Mouse (Mus musculus) T-helper 1 cell (primary cell): ENCODE data around the gene 1700125H20Rik.

ENCODE experiments used
- in situ Hi-C: fragments of 300-600 bp; cut with MboI, MseI; formaldehyde crosslinking; loops from one replicate; pipeline ENCODE4 v1.15.1; 2025; ENCODE audit warnings: high pct_unique_total_duplicates

The 1700125H20Rik gene

DNA sequence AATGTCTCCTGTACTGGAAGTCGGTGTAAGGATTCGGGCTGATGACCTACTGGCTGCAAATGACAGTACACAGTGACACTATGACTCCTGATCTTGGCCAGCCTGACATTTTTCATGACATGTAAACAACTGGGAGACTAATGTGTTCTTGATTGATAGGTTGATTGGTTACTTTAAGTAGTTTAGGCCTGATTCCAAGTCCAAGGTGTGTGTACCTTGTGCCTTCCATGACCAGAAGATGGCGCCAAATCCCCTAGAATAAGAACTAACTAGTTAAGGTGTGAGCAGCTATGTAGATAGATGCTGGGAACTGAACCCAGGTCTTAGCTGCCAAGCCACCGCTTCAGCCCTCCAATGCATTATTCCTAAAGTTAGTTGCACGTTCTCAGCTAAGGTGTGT, 13.9 kb downstream of the 1700125H20Rik start:
- in situ Hi-C loops = no loop called here

DNA sequence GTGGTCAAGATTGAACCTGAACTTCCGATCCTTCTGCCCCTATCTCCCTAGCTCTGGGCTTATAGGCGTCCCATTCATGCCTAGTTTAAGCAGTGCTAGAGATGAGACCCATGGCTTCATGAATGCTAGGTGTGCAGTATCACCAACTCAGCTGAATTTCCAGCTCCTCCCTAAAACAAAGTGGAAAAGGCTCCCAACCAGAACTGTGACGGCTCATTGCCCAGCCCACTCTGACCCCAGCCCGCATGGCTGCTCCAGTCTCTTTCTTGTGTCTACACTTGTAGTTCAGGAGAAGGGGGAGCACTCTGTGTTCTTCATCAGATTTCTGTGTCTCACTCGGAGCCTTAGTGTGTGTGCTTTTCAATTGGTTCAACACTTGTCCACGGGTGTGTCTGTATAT, 14.6 kb downstream of the 1700125H20Rik start:
- in situ Hi-C loops = no loop called here

DNA sequence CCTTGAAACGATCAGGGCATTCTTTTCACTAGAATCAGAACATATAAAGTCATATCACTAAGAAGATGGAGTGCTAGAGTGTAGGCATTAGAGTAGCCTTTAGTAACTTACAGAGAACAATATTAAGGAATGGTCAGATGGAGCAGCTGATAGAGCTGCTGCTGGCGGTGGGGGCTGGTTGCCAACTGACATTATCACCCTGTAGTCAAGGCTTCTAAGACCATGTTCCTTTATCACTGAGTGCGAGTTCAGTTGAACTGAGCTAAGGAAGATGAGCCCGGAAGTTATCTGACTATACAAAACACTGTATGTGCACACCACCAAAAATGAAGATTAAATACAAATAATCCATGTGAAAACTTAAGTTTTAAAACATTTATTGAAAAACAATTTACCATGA, 18.9 kb downstream of the 1700125H20Rik start:
- in situ Hi-C loops = no loop called here

GRCm38 (mm10) chr11:85190741-85191140, 20.5 kb downstream of the 1700125H20Rik start:
- in situ Hi-C loops = no loop called here

DNA sequence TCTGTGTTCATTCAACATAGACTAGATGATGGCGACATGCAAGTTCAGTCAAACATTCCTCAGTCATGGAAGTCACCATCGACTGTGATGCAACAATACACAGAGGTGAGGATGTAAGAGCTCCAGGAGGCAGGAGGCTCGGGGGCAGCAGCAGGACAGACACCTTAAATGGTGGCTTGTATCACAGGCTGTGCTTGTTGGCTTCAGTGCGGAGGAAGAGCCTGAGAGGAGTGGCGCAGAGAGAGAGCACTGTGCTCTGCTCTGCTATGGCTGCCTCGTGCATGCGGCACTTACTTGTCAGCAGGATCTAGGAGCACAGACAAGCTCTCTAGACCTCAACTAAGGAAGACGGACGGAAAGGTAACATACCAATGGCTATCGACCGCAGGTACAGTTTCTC, 24.0 kb downstream of the 1700125H20Rik start:
- in situ Hi-C loops = no loop called here

DNA sequence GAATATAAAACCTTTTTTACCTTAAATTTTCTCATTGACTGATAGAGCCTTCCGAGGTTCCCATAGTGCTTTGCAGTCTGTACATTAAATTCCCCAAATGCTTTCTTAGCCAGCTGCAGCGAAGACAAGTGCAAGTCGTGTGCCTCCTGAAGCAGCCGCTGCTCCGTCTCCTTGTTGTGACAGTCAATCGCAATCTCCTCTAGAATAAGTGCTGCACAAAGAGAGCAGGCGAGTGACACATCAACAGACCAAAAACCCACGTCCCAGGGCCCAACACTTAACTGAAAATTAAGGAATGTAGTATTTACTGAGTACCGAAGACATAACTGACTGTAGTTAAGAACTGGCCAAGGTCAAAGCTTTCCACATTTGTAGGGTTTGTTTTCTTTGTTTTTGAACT, 25.8 kb downstream of the 1700125H20Rik start:
- in situ Hi-C loops = no loop called here

DNA sequence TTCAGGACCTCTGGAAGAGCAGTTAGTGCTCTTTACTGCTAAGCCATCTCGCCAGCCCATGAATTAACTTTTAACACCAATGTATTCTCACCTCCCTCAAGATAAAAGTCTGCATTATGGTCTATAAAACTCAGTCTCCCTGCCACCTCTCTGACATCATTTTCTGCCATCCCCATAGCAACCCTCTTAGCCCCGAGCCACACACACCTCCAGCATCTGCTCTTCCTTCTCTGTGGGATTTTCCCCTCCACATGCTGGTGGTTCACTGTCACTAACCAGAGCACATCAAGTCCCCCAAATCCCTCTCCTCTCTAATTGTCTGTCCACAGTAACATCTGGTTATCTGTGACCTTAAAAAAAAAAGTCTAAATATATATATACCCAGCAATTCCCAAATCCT, 28.7 kb downstream of the 1700125H20Rik start:
- in situ Hi-C loops = no loop called here

GRCm38 (mm10) chr11:85206231-85206630, 36.0 kb downstream of the 1700125H20Rik start:
- in situ Hi-C loops = no loop called here

GRCm38 (mm10) chr11:85211151-85211550, 40.9 kb downstream of the 1700125H20Rik start:
- in situ Hi-C loops = no loop called here

- in situ Hi-C loops = no loop called here
Observed at GRCm38 (mm10) chr11:85213215-85213614, 43.0 kb downstream of the 1700125H20Rik start.

GRCm38 (mm10) chr11:85214679-85215078, 44.5 kb downstream of the 1700125H20Rik start:
- in situ Hi-C loops = no loop called here

DNA sequence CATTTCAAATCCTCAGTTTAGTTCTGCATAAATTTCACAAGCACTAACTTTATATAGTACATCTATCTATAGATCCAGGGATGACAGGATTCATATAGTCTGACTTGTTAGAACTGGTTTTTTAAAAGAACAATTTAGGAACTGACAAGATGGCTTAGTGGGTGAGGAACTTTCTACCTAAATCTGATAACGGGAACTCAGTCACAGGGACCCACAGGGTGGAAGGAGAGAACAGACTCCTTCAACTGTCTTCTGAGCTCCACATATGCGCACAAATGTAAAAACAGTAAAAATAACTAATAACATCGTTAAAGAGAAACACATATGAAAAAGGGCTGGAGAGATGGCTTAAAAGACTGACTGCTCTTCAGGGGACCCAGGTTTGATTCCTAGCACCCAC, 48.8 kb downstream of the 1700125H20Rik start:
- in situ Hi-C loops = no loop called here

- in situ Hi-C loops = no loop called here
Observed at GRCm38 (mm10) chr11:85222561-85222960, 52.4 kb downstream of the 1700125H20Rik start.

- in situ Hi-C loops = no loop called here
Observed at GRCm38 (mm10) chr11:85223248-85223647, 53.0 kb downstream of the 1700125H20Rik start.
